Mouse (Mus musculus) hindbrain, embryonic 15.5 days (tissue): ENCODE measurements around the gene Kcnc3. TPM values are rescaled to one million over a fixed set of nuclear protein-coding genes. Genes with fewer than 3 reads are reported as not detected.

Experiments used
- ATAC-seq: fragments of 200-750 bp; cut with Nextera tagmentation; 2 replicates; pipeline ENCODE4 v1.8.0; 2017; ENCODE audit warnings: low read depth, moderate number of reproducible peaks, moderate TSS enrichment; ENCODE audit not compliant: low FRiP score
- H3K27ac ChIP-seq: fragments of 300-500 bp; sonication (generic); replicated peaks from 2 replicates; pipeline ENCODE4 v1.5.1; 2015; ENCODE audit warnings: mild to moderate bottlenecking, inconsistent platforms
- H3K27me3 ChIP-seq: fragments of 300-500 bp; sonication (generic); 2 replicates; pipeline ENCODE4 v1.6.1; 2015; ENCODE audit warnings: control low read depth, inconsistent platforms
- H3K36me3 ChIP-seq: fragments of 300-500 bp; sonication (generic); 2 replicates; pipeline ENCODE4 v1.6.1; 2015; ENCODE audit warnings: control low read depth, inconsistent platforms
- H3K4me1 ChIP-seq: fragments of 300-500 bp; sonication (generic); replicated peaks from 2 replicates; pipeline ENCODE4 v1.6.1; 2015; ENCODE audit warnings: control low read depth, inconsistent platforms
- H3K4me2 ChIP-seq: fragments of 300-500 bp; sonication (generic); 2 replicates; pipeline ENCODE4 v1.6.1; 2015; ENCODE audit warnings: moderate library complexity, mild to moderate bottlenecking, inconsistent platforms
- H3K4me3 ChIP-seq: fragments of 300-500 bp; sonication (generic); 2 replicates; pipeline ENCODE4 v1.5.1; 2015; ENCODE audit warnings: mild to moderate bottlenecking, inconsistent platforms
- H3K9ac ChIP-seq: fragments of 300-500 bp; sonication (generic); 2 replicates; pipeline ENCODE4 v1.6.1; 2015; ENCODE audit warnings: inconsistent platforms
- H3K9me3 ChIP-seq: fragments of 300-500 bp; sonication (generic); 2 replicates; pipeline ENCODE4 v1.6.1; 2016; ENCODE audit warnings: control low read depth, inconsistent platforms
- WGBS: fragments of 180-500 bp; shearing (Covaris S2); methylation state at CpG from one replicate; pipeline ENCODE4 v1.1.7; 2015; 5-methylcytosine and 5-hydroxymethylcytosine counted together
- polyA plus RNA-seq: library from polyadenylated mRNA; unstranded; fragments of >200 nt; fragmentation: Nextera tagmentation; extraction: Ambion mirVana; gene quantifications from 2 replicates; pipeline ENCODE4 v1.2.1, GENCODE M21; 2015

The Kcnc3 gene
- polyA plus RNA-seq, result 6.7 and 6.8 TPM in 2 replicates

GRCm38 (mm10) chr7:44590402-44591347 is at the start of gene Kcnc3:
Gene Kcnc3 (plus strand): TSS chr7:44590664.
- Histone ChIP-seq H3K4me2 (peak within 1 kb of the TSS; percentile 92), H3K9me3 (no peaks in the 10 kb centered on the region), H3K4me3 (peak within 1 kb of the TSS; percentile 70), H3K36me3 (peaks cover 3% of the 10 kb centered on the region; the same call in 1 of the 2 replicates), H3K27ac (peak within 1 kb of the TSS; percentile 83), H3K27me3 (peaks cover 10% of the 10 kb centered on the region), H3K4me1 (peaks cover 83% of the 10 kb centered on the region), H3K9ac (peak within 1 kb of the TSS; percentile 69)
- 0% methylated on average over 59 of the region's 80 CpGs for WGBS
- peak; percentile 93 for ATAC-seq

GRCm38 (mm10) chr7:44542555-44542954 is 47.9 kb upstream of the Kcnc3 start:
- Histone ChIP-seq H3K9ac (no peak overlapping the region), H3K4me2 (no peak overlapping the region), H3K4me3 (no peak overlapping the region), H3K27me3 (no peaks in the 10 kb centered on the region), H3K27ac (no peak overlapping the region), H3K9me3 (no peaks in the 10 kb centered on the region), H3K36me3 (peaks cover 6% of the 10 kb centered on the region; the same call in 1 of the 2 replicates), H3K4me1 (peaks cover 3% of the 10 kb centered on the region)
- whole genome bisulfite sequencing, result 96% methylated on average over 11 of the region's 11 CpGs
- ATAC-seq, result no peak

GRCm38 (mm10) chr7:44543071-44543470 is 47.4 kb upstream of the Kcnc3 start:
- Histone ChIP-seq H3K27me3 (no peaks in the 10 kb centered on the region), H3K9ac (no peak overlapping the region), H3K36me3 (peaks cover 6% of the 10 kb centered on the region; the same call in 1 of the 2 replicates), H3K9me3 (no peaks in the 10 kb centered on the region), H3K4me2 (no peak overlapping the region), H3K27ac (no peak overlapping the region), H3K4me1 (peaks cover 8% of the 10 kb centered on the region), H3K4me3 (no peak overlapping the region)
- 76% methylated on average over 12 of the region's 12 CpGs for WGBS
- no peak for ATAC-seq

- H3K9me3 ChIP-seq, result no peaks in the 10 kb centered on the region
- no peak for ATAC-seq
- H3K4me2 ChIP-seq, result no peak overlapping the region
- 98% methylated on average over 3 of the region's 3 CpGs for WGBS
- no peak overlapping the region for H3K4me3 ChIP-seq
- peaks cover 9% of the 10 kb centered on the region for H3K36me3 ChIP-seq
- H3K27ac ChIP-seq, result no peak overlapping the region
- no peaks in the 10 kb centered on the region for H3K27me3 ChIP-seq
- no peak overlapping the region for H3K9ac ChIP-seq
- H3K4me1 ChIP-seq, result peaks cover 13% of the 10 kb centered on the region
These were observed 44.2 kb upstream of the Kcnc3 start for GRCm38 (mm10) chr7:44546274-44546673.

- Histone ChIP-seq H3K36me3 (peaks cover 12% of the 10 kb centered on the region), H3K4me1 (peaks cover 13% of the 10 kb centered on the region), H3K4me2 (peak overlapping the region; percentile 99; the same call in 1 of the 2 replicates), H3K27ac (no peak overlapping the region), H3K9ac (no peak overlapping the region), H3K9me3 (no peaks in the 10 kb centered on the region), H3K4me3 (no peak overlapping the region), H3K27me3 (no peaks in the 10 kb centered on the region)
- no peak for ATAC-seq
- WGBS, result 95% methylated on average over 13 of the region's 13 CpGs
These were observed 43.4 kb upstream of the Kcnc3 start for GRCm38 (mm10) chr7:44547041-44547440.

- Histone ChIP-seq H3K4me3 (peak overlapping the region; percentile 62), H3K4me2 (peak overlapping the region; percentile 99), H3K9ac (peak overlapping the region; percentile 56), H3K4me1 (peaks cover 18% of the 10 kb centered on the region), H3K27ac (no peak overlapping the region), H3K9me3 (no peaks in the 10 kb centered on the region), H3K36me3 (peaks cover 13% of the 10 kb centered on the region), H3K27me3 (no peaks in the 10 kb centered on the region)
- ATAC-seq, result no peak
- 22% methylated on average over 5 of the region's 5 CpGs for WGBS
These were observed 42.7 kb upstream of the Kcnc3 start for GRCm38 (mm10) chr7:44547725-44548124.

GRCm38 (mm10) chr7:44548497-44549087 is 41.9 kb upstream of the Kcnc3 start, which contains the start of gene Pold1:
Gene Pold1 (minus strand): TSS chr7:44548849.
- H3K27ac ChIP-seq, result peak within 1 kb of the TSS; percentile 67
- ATAC-seq, result peak; percentile 92
- WGBS, result under 1% methylated on average over 43 of the region's 43 CpGs

GRCm38 (mm10) chr7:44549621-44550408 is 40.6 kb upstream of the Kcnc3 start:
- 94% methylated on average over 23 of the region's 23 CpGs for WGBS

More at GRCm38 (mm10) chr7:44548497-44549087, 41.9 kb upstream of the Kcnc3 start, which contains the start of gene Pold1:
- H3K4me2 ChIP-seq, result peak within 1 kb of the TSS; percentile 99
- H3K4me3 ChIP-seq, result peak within 1 kb of the TSS; percentile 62
- H3K36me3 ChIP-seq, result peaks cover 13% of the 10 kb centered on the region
- peaks cover 24% of the 10 kb centered on the region for H3K4me1 ChIP-seq
- H3K27me3 ChIP-seq, result no peaks in the 10 kb centered on the region
- H3K9ac ChIP-seq, result peak within 1 kb of the TSS; percentile 56
- H3K9me3 ChIP-seq, result no peaks in the 10 kb centered on the region

GRCm38 (mm10) chr7:44550409-44550678 is 40.1 kb upstream of the Kcnc3 start:
- no peak overlapping the region for H3K4me3 ChIP-seq
- H3K4me1 ChIP-seq, result peaks cover 28% of the 10 kb centered on the region
- no peak overlapping the region for H3K27ac ChIP-seq
- no peaks in the 10 kb centered on the region for H3K27me3 ChIP-seq
- no peak overlapping the region for H3K9ac ChIP-seq
- peaks cover 13% of the 10 kb centered on the region for H3K36me3 ChIP-seq
- 97% methylated on average over 12 of the region's 12 CpGs for WGBS
- H3K9me3 ChIP-seq, result no peaks in the 10 kb centered on the region
- ATAC-seq, result no peak
- H3K4me2 ChIP-seq, result no peak overlapping the region

More at GRCm38 (mm10) chr7:44549621-44550408, 40.6 kb upstream of the Kcnc3 start:
- no peak overlapping the region for H3K4me2 ChIP-seq
- H3K4me1 ChIP-seq, result peaks cover 28% of the 10 kb centered on the region
- H3K9me3 ChIP-seq, result no peaks in the 10 kb centered on the region
- H3K36me3 ChIP-seq, result peaks cover 13% of the 10 kb centered on the region
- no peak for ATAC-seq
- no peaks in the 10 kb centered on the region for H3K27me3 ChIP-seq
- no peak overlapping the region for H3K4me3 ChIP-seq
- H3K9ac ChIP-seq, result no peak overlapping the region
- H3K27ac ChIP-seq, result no peak overlapping the region

GRCm38 (mm10) chr7:44551301-44551700 is 39.2 kb upstream of the Kcnc3 start:
- WGBS, result 97% methylated on average over 21 of the region's 21 CpGs
- H3K9ac ChIP-seq, result no peak overlapping the region
- no peak overlapping the region for H3K4me2 ChIP-seq
- H3K27ac ChIP-seq, result no peak overlapping the region
- H3K4me1 ChIP-seq, result peaks cover 28% of the 10 kb centered on the region
- peaks cover 13% of the 10 kb centered on the region for H3K36me3 ChIP-seq
- ATAC-seq, result no peak
- H3K4me3 ChIP-seq, result no peak overlapping the region
- H3K27me3 ChIP-seq, result no peaks in the 10 kb centered on the region
- H3K9me3 ChIP-seq, result no peaks in the 10 kb centered on the region

GRCm38 (mm10) chr7:44551731-44552130 is 38.7 kb upstream of the Kcnc3 start:
- Histone ChIP-seq H3K4me2 (no peak overlapping the region), H3K27me3 (no peaks in the 10 kb centered on the region), H3K27ac (no peak overlapping the region), H3K4me3 (no peak overlapping the region), H3K4me1 (peaks cover 28% of the 10 kb centered on the region), H3K9me3 (no peaks in the 10 kb centered on the region), H3K36me3 (peaks cover 13% of the 10 kb centered on the region), H3K9ac (no peak overlapping the region)
- ATAC-seq, result no peak
- 82% methylated on average over 21 of the region's 22 CpGs for WGBS
